Mouse (Mus musculus) gastrocnemius, postnatal 14 days (tissue): ENCODE measurements around the gene Ryr1. TPM values are rescaled to one million over a fixed set of nuclear protein-coding genes. Genes with fewer than 3 reads are reported as not detected.
"Not testable (repeated sequence)": the region's sequence is repeated elsewhere in the genome, so short reads cannot be mapped to it uniquely, and the experiment has no call there.

Experiments
- DNase-seq: peaks from one replicate; pipeline ENCODE4 v3.0.0; 2021; ENCODE audit warnings: mixed read lengths
- intact Hi-C: fragments of 180-260 bp; cut with DNase I; formaldehyde crosslinking; loops from one replicate; pipeline ENCODE4 v1.15.1; 2025; ENCODE audit warnings: low total_unique reads
- total RNA-seq, 2 experiments: library from RNA; stranded (reverse); gene quantifications; 2 replicates each; pipeline ENCODE4 v1.2.3; 2021

Ryr1 gene
- total RNA-seq, 2 experiments from 2014 or later, result 746 to 901 TPM

DNA sequence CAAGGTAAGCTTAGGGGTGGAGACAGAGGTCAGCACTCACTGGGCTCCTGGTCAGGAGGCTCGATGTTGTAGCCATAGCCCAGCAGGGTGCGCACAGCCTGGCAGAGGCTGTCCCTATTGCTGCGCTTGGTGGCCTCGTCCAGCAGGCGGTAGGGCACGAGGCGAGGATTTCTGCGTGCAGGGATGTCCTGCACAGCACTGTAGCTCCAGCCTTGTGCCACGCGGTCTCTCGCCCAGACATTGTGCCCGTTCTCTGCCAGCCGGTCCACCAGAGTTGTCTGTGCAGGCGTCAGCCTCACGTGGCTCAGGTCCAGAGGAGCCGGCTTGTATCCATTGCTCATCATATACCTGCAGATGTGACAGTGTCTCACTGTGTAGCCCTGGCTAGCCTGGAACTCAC is 27.8 kb downstream of the Ryr1 start:
- DNase-seq, result no peak
- intact Hi-C loops, result no loop called here

DNA sequence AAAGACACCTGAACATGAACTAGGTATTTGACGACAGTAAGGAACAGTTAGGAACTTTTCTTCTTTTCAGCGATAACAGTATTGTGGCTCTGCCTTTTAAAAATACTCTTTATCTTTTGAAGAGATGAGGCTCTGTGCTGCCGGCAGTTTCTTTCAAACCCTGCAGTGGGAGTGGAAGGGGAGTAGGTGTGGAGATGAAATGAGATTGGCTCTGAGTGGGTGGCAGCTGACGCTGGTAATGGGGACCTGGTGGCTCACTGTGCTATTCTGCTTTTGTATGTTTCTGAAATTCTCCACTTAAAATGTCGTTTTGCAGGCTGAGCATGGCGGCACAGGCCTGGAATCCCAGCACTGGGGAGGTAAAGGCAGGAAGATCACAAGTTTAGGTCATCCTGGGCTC is 36.2 kb downstream of the Ryr1 start:
- intact Hi-C loops, result no loop called here
- no peak for DNase-seq

DNA sequence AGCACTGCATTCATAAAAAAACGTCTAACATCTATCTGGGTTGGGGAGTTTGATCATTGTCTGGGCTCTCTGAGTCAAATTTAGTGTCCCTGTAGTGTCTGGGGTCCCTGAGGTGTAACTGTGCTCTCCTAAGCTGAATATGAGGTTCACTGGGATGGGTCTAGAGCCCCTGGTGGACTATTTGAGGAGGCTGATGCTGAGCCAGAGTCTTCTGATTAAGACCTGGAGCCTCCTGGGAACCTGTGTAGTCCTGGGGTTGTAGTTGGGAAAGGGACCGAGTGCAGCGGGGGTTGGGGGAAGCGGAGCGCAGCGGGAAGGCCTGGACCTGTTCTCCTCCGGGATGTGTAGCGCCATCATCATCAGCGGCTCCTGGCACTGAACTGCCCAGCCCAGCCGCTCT is 38.1 kb downstream of the Ryr1 start:
- intact Hi-C loops, result no loop called here
- no peak for DNase-seq

DNA sequence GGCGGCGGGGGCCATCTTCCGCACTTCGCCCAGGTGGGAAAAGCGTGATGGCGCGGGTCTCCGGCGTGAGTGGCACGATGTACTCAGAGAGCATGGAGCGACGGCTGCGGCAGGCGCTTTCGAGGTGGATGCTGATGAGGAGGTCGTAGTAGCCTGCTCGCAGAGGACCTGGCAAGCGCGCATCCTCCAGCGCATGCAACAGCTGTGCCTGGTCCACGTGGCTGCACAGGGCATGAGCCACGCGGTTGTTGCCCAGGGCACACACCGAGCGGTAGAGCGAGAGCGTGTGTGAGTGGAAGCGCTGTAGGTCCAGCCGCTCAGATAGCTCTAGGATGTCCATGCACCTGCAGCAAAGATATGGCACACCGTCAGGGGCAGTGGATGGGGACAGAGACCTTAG is 39.0 kb downstream of the Ryr1 start:
- intact Hi-C loops, result no loop called here
- no peak for DNase-seq

DNA sequence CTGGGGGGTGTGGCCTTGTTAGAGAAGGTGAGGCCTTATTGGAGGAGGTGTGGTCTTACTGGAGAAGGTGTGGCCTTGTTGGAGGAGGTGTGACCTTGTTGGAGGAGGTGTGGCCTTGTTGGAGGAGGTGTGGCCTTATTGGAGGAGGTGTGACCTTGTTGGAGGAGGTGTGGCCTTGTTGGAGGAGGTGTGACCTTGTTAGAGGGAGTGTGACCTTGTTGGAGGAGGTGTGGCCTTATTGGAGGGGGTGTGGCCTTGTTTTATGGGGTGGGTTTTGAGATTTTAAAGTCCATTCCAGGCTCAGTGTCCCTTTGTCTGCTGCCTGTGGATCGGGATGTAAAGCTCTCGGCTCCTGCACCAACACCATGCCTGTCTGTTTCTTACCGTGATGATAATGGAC is 40.6 kb downstream of the Ryr1 start:
- no peak for DNase-seq
- intact Hi-C loops, result no loop called here

DNA sequence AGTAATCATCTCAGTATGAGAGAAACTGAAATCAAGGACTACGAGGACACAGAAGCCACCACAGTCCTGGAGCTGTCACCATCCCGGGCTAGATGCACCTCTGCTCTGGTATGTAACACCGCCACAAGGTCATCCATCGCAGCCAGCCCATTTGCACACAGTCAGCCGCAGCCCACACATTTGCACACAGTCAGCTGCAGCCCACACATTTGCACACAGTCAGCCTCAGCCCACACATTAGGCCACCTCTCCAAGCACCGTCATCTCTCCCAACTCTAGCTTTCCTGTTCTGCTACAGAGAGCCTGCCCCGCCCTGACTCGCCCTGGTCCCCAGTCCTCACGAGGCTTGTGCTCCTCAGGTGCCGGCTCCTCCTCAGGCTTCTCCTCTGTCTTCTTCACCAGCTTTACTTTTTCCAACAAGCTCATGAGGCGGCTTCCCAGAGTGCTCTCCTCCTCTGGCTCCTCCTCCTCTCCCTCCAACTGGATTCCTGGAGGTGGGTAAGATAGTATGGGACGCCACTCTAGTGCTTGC is 45.5 kb downstream of the Ryr1 start:
- DNase-seq, result no peak
- intact Hi-C loops, result no loop called here

DNA sequence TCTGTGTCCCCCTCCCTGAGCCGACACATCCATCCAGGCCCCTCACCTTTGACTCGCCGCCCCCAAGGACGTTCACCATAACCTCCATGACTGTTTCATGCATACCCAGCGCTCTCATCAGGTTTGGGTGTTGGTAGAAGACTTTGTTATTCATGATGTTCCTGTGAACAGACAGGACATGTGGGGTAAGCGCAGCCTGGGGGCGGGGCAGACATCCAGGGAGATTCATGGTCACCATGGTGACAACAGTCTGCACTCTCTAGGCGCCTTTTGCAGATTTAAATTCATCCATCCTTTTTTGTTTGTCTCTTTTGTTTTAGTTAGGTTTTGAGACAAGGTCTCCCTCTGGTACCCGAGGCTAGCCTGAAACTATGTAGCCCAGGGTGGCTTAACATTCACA is 48.0 kb downstream of the Ryr1 start:
- DNase-seq, result no peak
- intact Hi-C loops, result no loop called here

DNA sequence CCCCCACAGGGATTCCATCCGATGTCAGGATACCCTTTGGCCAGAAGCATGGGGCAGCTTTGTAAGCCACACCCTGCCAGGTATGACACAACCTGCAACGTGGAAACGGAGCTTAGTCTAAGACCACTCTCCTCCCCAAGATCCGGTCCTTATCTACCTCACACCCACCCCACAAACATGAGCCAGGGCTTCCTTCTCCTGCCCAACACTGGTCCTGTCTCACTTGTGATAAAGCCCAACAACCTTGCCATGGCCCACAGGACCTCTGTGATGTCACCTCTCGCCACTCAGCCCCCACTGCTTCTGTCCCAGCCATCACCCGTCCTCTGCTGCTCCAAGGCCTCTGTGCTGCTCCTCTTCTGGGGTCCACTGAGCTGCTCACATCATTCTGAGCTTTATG is 49.8 kb downstream of the Ryr1 start:
- intact Hi-C loops, result no loop called here
- DNase-seq, result no peak

DNA sequence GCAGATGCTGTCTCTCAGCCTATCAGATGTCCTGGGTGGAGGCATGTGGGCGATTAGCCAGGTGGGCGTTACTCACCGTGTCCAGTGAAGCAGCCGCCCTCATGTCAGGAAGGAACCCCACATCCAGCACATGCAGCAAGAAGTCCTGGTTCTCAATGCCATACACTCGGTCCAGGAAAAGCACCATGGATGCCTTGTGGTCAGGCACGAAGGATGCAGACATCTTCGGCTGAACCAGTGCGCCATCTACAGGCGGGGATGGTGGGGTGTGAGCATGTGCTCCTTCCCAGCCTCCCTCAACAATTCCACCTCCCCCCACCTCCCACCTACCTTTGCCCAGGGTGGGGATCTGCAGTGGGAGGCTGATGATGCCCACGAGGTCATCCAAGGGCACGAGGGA is 52.3 kb downstream of the Ryr1 start:
- no peak for DNase-seq
- intact Hi-C loops, result no loop called here

DNA sequence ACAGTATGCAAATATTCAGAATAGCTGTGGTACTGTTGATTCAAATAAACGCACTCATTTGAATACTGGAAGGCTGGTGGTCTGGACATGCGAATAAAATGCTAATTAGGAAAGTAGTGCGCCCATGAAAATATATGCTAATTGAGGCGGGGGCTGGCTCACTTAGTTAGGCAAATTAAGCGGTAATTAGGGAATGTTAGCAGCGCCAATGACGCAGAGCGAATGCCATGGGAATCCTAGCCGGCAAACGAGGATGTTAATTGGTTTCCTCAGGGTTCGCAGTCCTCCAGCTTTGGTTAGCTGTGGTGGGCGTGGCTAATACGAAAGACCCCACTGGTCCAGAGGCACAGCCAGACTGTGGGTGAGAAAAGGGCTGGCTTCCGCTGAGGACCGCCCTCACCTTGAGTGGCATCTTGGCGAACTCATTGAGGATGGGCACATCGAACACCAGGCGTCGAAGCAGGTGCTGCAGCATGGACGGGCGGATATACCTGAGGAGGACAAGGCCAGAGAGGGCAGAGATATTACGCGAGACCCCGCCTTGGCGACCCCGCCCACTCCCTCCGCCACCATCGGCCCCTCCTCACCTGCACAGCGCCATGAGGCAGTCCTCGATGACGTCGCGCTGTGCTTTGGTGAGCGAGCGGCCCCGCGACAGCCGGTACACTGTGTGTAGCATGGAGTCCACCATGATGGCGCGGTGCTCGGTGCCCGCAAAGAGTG is 53.6 kb downstream of the Ryr1 start:
- intact Hi-C loops, result no loop called here
- no peak for DNase-seq

DNA sequence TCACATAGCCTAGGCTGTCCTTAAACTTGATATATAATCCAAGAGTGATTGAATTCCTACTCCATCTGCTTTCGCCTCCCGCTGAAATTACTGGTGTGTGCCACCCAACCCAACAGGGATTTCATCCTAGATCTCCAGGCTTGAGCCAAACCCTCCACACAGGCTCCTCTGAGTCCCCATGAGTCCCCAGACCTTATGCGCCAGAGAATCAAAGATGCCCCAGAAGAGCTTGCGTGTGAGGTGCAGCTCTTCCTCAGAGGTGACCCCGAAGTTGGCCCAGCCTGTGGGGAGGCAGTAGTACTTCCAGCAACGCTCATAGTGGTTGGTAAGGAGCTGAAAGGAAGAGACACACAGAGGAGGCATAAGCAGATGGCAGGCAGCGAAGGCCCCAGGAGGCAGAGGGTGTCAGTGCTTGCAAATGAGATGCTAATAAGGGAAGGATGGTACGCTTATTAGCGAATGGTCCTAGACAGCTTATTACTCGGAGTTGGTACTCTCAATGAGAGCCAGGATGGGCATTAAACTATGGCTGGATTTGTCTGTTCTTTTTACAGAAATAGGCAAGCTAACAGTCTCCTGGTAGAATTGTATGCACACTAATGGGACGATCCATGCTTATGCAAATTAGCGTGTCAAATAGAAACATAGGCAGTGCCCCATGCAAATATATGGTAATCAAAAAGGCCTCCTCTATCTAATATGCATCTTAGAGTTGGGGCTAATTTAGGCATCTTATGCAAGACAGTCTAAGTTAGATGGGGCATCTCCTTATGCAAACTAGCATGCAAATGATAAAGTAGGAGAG is 54.4 kb downstream of the Ryr1 start:
- no peak for DNase-seq
- intact Hi-C loops, result no loop called here

DNA sequence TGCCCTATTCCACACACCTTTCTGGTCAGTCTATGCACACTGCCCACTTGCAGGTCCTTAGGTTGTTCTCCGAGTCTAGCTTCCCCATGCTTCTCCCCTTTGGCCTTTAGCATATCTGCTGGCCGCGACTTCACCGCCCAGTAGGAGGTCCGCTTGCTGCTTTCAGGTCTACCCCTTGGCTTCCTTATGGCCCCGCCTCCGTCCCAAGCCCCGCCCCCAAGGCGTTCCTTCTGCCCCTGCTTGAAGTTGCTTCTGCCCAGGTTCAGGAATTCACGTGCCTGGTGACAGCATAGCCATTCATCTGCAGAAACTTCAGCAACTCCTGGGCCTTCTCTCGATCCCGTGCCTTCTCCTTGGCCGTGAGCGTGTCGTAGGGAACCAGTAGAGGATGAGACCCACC is 57.2 kb downstream of the Ryr1 start:
- intact Hi-C loops, result no loop called here
- no peak for DNase-seq

DNA sequence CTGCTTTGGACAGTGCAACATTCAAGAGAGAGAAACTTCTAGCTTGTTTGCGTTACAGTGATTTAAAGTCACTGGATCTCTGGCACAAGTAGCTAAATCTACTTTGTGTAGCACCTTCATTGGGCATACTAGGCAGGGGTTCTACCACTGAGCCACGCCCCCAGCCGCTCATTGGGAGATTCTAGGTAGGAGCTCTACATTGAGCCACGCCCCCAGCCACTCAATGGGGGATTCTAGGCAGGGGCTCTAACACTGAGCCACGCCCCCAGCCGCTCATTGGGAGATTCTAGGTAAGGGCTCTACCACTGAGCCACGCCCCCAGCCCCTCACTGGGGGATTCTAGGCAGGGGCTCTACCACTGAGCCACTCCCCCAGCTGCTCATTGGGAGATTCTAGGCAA is 61.5 kb downstream of the Ryr1 start:
- DNase-seq, intact Hi-C loops: not testable (repeated sequence)

DNA sequence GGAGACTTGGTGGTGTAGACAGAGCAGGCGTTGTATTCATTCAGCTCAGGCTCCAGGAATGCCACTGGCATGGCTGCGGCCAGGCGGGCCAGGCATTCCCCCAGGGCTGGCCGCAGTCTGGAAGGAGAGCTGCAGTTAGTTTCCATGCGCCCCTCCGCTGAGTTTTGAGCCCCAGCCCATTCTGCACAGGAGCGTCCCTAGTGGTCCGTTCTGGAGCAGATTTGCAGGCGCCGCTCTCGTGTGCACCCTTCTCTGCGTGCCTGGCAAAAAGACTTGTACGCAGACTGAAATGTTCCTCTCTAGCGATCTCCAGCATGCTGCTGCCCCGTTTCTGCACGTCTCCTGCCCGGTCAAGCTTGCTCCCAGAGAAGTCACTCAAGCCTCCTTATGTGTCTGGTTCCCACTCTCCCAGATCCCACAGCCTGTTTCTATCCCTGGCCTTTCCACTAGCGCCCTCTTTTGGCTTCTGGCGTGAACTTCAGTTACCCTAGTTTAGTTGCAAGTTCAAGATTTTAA is 63.4 kb downstream of the Ryr1 start:
- peak; percentile 38 for DNase-seq
- intact Hi-C loops, result no loop called here

DNA sequence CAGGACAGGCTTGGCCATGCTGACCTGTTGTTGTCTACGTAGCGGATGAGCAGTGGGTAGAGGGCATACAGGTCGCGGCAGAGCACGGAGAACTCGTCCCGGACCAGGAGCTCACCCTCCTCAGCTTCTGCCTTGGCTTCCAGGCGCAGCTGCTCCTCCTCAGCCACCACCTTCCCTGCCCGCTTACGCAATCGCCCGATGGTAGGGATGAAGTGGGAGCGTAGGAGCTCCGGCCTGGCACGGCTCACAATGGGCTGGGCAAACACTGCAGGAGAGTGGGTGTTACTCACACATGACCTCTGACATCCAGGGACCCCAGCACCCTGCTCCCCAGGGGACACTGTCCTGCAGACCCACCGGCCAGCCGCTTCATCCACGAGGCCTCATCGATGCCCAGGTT is 65.5 kb downstream of the Ryr1 start:
- intact Hi-C loops, result no loop called here
- DNase-seq, result no peak

DNA sequence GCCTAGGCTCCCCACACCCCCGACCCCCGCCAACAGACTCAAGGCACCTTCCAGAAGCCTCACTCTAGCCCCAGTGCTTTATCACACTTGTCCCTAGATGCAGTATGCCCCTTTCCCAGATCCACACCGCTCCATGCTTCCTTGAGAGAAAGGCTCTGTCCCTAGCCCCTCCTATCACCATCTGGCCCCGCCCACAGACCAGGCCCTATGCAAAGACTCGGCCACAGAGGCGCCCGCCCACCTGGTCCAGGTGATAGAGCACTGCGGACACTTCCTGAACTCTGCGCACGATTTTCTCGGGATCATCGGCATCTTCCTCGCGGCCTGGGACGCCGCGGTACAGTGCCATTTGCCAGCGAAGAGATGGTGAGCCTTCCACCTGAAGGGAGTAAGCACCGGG is 72.2 kb downstream of the Ryr1 start:
- intact Hi-C loops, result no loop called here

DNA sequence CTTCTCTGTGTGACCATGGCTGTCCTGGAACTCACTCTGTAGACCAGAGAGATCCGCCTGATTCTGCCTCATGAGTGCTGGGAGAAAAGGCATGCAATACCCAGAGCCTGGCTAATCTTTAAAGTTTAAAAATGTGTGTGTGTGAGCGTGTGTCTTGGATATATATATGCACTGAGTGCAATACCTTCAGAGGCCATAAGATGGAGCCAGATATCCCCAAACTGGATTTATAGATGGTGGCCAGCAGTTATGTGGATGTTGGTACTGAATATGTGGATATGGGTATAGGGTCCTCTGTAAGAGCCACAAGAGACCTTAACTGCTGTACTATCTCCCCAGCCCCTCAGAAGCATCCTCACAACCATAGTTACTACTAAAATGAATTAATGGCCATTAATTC is 74.2 kb downstream of the Ryr1 start:
- no peak for DNase-seq
- intact Hi-C loops, result no loop called here

More for the DNA sequence above, 72.2 kb downstream of the Ryr1 start:
- DNase-seq, result no peak

DNA sequence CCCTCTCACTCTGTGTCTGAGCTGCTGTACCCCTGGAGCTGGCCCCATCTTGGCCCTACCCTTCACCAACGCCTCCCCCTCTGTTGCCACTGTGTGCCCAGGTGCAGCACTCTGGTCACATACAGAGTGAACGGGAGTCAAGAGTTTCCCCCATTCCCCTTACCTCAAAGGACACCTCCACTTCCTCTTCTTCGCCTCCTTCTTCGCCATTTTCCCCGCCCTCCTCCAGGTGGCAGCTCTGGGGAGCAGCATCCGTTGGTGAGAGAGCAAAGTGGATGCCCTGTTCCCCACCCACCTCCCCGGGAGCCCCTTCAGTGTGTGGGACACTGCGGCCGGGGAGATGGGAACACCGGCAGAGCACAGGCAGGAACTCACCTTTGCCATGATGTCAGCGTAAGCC is 76.4 kb downstream of the Ryr1 start:
- intact Hi-C loops, result no loop called here

DNA sequence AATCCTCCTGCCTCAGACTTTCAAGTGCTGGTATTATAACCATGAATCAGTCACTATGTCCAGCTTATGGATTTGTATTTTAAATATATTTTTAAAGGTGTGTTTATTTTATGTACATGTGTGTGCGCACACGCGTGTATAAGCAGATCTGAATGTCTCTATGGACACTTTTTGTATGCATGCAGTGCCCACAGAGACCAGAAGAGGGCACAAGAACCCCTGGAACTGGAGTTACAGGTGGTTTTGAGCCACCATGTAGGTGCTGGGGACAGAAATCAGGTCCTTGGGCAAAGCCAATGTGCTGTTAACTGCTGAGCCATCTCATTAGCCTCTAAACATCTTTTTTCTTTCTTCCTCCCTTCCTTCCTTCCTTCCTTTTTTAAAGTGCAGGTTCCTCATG is 76.9 kb downstream of the Ryr1 start:
- intact Hi-C loops, result no loop called here
- no peak for DNase-seq

More for the DNA sequence above, 76.4 kb downstream of the Ryr1 start:
- no peak for DNase-seq

DNA sequence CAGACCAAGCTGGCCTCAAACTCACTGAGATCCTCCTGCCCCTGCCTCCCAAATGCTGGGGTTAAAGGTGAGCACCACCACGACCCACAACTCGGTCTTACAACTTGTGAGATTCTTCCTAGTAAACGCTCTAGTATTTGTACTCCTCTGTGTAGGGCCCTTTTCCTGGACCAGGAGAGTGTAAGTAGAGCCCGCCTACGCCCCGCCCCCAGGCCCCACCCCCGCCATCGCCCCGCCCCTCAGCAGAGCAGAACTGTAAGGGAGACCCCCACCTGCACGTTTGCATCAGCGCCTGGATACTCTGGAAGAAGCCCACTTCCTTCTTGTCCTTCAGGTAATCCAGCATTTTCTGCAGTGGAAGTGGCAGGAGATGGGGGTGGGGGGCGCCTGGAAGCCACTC is 78.4 kb downstream of the Ryr1 start:
- no peak for DNase-seq
- intact Hi-C loops, result no loop called here

DNA sequence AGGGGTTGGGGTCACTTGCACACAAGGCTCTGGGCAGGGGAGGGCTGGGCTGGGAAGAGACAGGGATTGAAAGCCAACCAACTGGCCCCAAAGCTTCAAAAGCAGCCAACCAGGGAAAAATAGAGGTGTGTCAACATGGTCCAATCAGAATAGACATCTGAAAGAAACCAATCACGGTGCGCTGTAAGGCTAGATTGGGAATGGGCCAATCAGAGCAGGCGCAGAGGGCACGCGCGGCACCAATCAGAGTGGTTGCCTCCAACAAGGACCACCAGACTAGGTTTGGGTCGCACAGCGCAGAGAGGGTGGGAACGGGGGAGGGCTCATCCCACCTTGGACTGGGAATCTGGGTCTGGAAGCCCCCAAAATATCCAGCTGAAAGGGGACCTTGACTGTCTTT is 80.7 kb downstream of the Ryr1 start:
- intact Hi-C loops, result no loop called here
- no peak for DNase-seq
